Mouse (Mus musculus): ENCODE measurements around the gene Spred3.
"Not testable (repeated sequence)": the region's sequence is repeated elsewhere in the genome, so short reads cannot be mapped to it uniquely, and the experiment has no call there.

DNA sequence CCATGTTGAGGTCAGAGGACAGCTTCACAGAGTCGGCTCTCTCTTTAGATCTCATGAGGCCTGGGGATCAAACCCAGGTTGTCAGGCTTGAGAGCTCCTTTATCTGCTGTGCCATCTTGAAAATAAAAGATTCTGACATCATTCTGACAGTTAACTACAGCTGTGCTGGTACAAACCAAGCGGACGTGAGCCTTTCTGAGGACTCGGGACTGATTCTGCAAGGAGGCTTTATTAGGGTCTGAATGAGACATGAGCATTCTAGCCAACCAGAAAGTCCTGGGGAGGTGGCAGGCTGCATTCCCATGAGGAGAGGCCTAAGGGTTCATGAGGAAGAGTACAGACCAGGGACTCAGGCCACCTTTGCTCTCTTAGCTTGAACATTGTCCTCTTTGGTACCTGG, 11.1 kb upstream of the Spred3 start:
- TF ChIP-seq CTCF, EP300 (IDR thresholded peaks at IDR 0.05; ENCODE audit: low read depth): not testable (repeated sequence)

Measured in heart, postnatal 0 days (tissue).